Mouse (Mus musculus) limb, embryonic 14.5 days (tissue): ENCODE results near the gene Ranbp10. TPM values are rescaled to one million over a fixed set of nuclear protein-coding genes. Genes with fewer than 3 reads are reported as not detected.

Experiments used
- ATAC-seq: fragments of 200-750 bp; cut with Nextera tagmentation; 2 replicates; pipeline ENCODE4 v1.8.0; 2017; ENCODE audit warnings: low read depth, moderate number of reproducible peaks, moderate TSS enrichment; ENCODE audit not compliant: low FRiP score
- DNase-seq: peaks from one replicate; pipeline ENCODE4 v3.0.0-alpha.2; 2015; ENCODE audit warnings: low spot score
- H3K27ac ChIP-seq: fragments of 300-500 bp; sonication (generic); replicated peaks from 2 replicates; pipeline ENCODE4 v1.5.1; 2014; ENCODE audit warnings: low read depth, mild to moderate bottlenecking, low read length, moderate library complexity, mixed read lengths
- H3K27me3 ChIP-seq: fragments of 300-500 bp; sonication (generic); 2 replicates; pipeline ENCODE4 v1.6.1; 2014; ENCODE audit warnings: low read length, mixed read lengths; ENCODE audit not compliant: control insufficient read depth, insufficient read depth
- H3K36me3 ChIP-seq: fragments of 300-500 bp; sonication (generic); 2 replicates; pipeline ENCODE4 v1.6.1; 2014; ENCODE audit warnings: mild to moderate bottlenecking, low read length, moderate library complexity, mixed read lengths; ENCODE audit not compliant: control insufficient read depth, insufficient read depth
- H3K4me1 ChIP-seq: fragments of 300-500 bp; sonication (generic); 2 replicates; pipeline ENCODE4 v1.6.1; 2014; ENCODE audit warnings: antibody characterized with exemption, low read length, mixed read lengths; ENCODE audit not compliant: control insufficient read depth, insufficient read depth
- H3K4me2 ChIP-seq: fragments of 300-500 bp; sonication (generic); replicated peaks from 2 replicates; pipeline ENCODE4 v1.6.1; 2014; ENCODE audit warnings: low read depth, mild to moderate bottlenecking, low read length, moderate library complexity; ENCODE audit not compliant: severe bottlenecking
- H3K4me3 ChIP-seq: fragments of 300-500 bp; sonication (generic); replicated peaks from 2 replicates; pipeline ENCODE4 v1.5.1; 2014; ENCODE audit warnings: low read length
- H3K9ac ChIP-seq: fragments of 300-500 bp; sonication (generic); 2 replicates; pipeline ENCODE4 v1.6.1; 2014; ENCODE audit warnings: mild to moderate bottlenecking, low read depth, low read length, moderate library complexity; ENCODE audit not compliant: severe bottlenecking
- H3K9me3 ChIP-seq: fragments of 300-500 bp; sonication (generic); 2 replicates; pipeline ENCODE4 v1.6.1; 2016; ENCODE audit warnings: low read length; ENCODE audit not compliant: control insufficient read depth
- POLR2A ChIP-seq: fragments of 200-500 bp; IDR thresholded peaks from 2 replicates; pipeline ENCODE4 v1.8.0; 2012; ENCODE audit warnings: inconsistent platforms, mild to moderate bottlenecking, moderate library complexity, borderline replicate concordance; ENCODE audit not compliant: insufficient read depth, insufficient read length; ENCODE audit errors: extremely low read depth
- WGBS: fragments of 180-500 bp; shearing (Covaris S2); extraction: QIAGEN DNeasy Blood & Tissue Kit; methylation state at CpG from one replicate; pipeline ENCODE4 v1.1.7; 2014; 5-methylcytosine and 5-hydroxymethylcytosine counted together
- polyA plus RNA-seq, 2 experiments: library from polyadenylated mRNA; depleted of rRNA in 1 of 2; stranded (reverse) in 1 of 2; unstranded in 1 of 2; fragments of >200 nt; fragmentation: Nextera tagmentation in 1 of 2; extraction: Ambion mirVana in 1 of 2; gene quantifications; 2 replicates each; pipeline versions ENCODE4 v1.2.1 to v1.2.3; 2012 to 2014

Ranbp10 gene
- polyA plus RNA-seq, 2 experiments, result 12.2 to 31.3 TPM

DNA sequence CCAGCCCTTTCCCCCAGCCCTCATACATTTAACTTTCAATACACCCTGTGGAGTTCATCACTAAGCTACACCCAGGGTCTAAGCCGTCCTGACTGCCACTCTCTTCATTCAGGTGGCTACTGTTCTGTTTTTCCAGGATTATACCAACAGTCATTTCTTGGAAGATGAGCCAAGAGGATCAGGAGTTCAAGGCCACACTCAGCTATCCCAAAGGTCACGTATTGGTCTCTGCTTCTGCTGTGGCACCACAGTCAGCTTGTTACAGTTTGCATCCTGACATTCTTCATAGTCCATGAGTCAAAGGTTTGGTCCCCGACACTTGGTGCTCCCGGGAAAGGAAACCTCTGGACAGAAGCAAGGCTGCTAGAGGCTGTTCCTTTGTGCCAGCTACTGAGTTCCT lies 107.5 kb downstream of the Ranbp10 start:
- H3K9ac ChIP-seq, result no peak overlapping the region
- ATAC-seq, result no peak
- no peak overlapping the region for H3K4me2 ChIP-seq
- 90% methylated on average over 4 of the region's 4 CpGs for WGBS
- H3K36me3 ChIP-seq, result peaks cover 34% of the 10 kb centered on the region
- TF ChIP-seq POLR2A, result no peak
- no peaks in the 10 kb centered on the region for H3K27me3 ChIP-seq
- H3K9me3 ChIP-seq, result no peaks in the 10 kb centered on the region
- no peak overlapping the region for H3K27ac ChIP-seq
- H3K4me1 ChIP-seq, result no peaks in the 10 kb centered on the region
- no peak for DNase-seq
- H3K4me3 ChIP-seq, result no peak overlapping the region

Other genes with a start within 250 kb of the Ranbp10 start
- 25.0 and 34.3 TPM in 2 replicates for gene Ripor1, start 222.1 kb downstream of the Ranbp10 start, polyA plus RNA-seq (2012; rRNA removed)
- gene Ripor1, start 222.1 kb downstream of the Ranbp10 start, polyA plus RNA-seq (2014; fragmentation: Nextera tagmentation; extraction: Ambion mirVana), result 18.7 and 22.1 TPM in 2 replicates
- 39.1 and 48.1 TPM in 2 replicates for gene Ctcf, start 190.8 kb downstream of the Ranbp10 start, polyA plus RNA-seq (2012; rRNA removed)
- 97.8 and 107 TPM in 2 replicates for gene Ctcf, start 190.8 kb downstream of the Ranbp10 start, polyA plus RNA-seq (2014; fragmentation: Nextera tagmentation; extraction: Ambion mirVana)
- gene Agrp, start 190.0 kb downstream of the Ranbp10 start, polyA plus RNA-seq (2012; rRNA removed), result 1.0 and 1.7 TPM in 2 replicates
- 2.5 and 2.6 TPM in 2 replicates for gene Agrp, start 190.0 kb downstream of the Ranbp10 start, polyA plus RNA-seq (2014; fragmentation: Nextera tagmentation; extraction: Ambion mirVana)
- gene Carmil2, start 141.1 kb downstream of the Ranbp10 start, polyA plus RNA-seq (2012; rRNA removed), result 2.1 and 2.3 TPM in 2 replicates
- 0.63 and 0.66 TPM in 2 replicates for gene Carmil2, start 141.1 kb downstream of the Ranbp10 start, polyA plus RNA-seq (2014; fragmentation: Nextera tagmentation; extraction: Ambion mirVana)
- 52.8 and 68.4 TPM in 2 replicates for gene Acd, start 126.2 kb downstream of the Ranbp10 start, polyA plus RNA-seq (2012; rRNA removed)
- 62.0 and 72.1 TPM in 2 replicates for gene Acd, start 126.2 kb downstream of the Ranbp10 start, polyA plus RNA-seq (2014; fragmentation: Nextera tagmentation; extraction: Ambion mirVana)
- 17.9 and 28.4 TPM in 2 replicates for gene Pard6a, start 126.2 kb downstream of the Ranbp10 start, polyA plus RNA-seq (2012; rRNA removed)
- gene Pard6a, start 126.2 kb downstream of the Ranbp10 start, polyA plus RNA-seq (2014; fragmentation: Nextera tagmentation; extraction: Ambion mirVana), result 18.4 and 19.3 TPM in 2 replicates
- 0.18 TPM in 1 of 2 replicates, not detected in the other for gene 4933405L10Rik, start 119.7 kb downstream of the Ranbp10 start, polyA plus RNA-seq (2012; rRNA removed)
- 0.29 TPM in 1 of 2 replicates, not detected in the other for gene 4933405L10Rik, start 119.7 kb downstream of the Ranbp10 start, polyA plus RNA-seq (2014; fragmentation: Nextera tagmentation; extraction: Ambion mirVana)
- 43.3 and 45.4 TPM in 2 replicates for gene Enkd1, start 119.1 kb downstream of the Ranbp10 start, polyA plus RNA-seq (2012; rRNA removed)
- gene Enkd1, start 119.1 kb downstream of the Ranbp10 start, polyA plus RNA-seq (2014; fragmentation: Nextera tagmentation; extraction: Ambion mirVana), result 19.8 and 22.8 TPM in 2 replicates
- gene Gfod2, start 68.7 kb downstream of the Ranbp10 start, polyA plus RNA-seq (2012; rRNA removed), result 10.5 and 11.7 TPM in 2 replicates
- 13.6 and 17.7 TPM in 2 replicates for gene Gfod2, start 68.7 kb downstream of the Ranbp10 start, polyA plus RNA-seq (2014; fragmentation: Nextera tagmentation; extraction: Ambion mirVana)
- gene Tsnaxip1, start 381 bp upstream of the Ranbp10 start, polyA plus RNA-seq (2012; rRNA removed), result 0.06 and 0.19 TPM in 2 replicates
- gene Tsnaxip1, start 381 bp upstream of the Ranbp10 start, polyA plus RNA-seq (2014; fragmentation: Nextera tagmentation; extraction: Ambion mirVana), result 0.18 and 0.62 TPM in 2 replicates
- 92.2 and 98.0 TPM in 2 replicates for gene Cenpt, start 25.9 kb upstream of the Ranbp10 start, polyA plus RNA-seq (2012; rRNA removed)
- 41.5 and 45.7 TPM in 2 replicates for gene Cenpt, start 25.9 kb upstream of the Ranbp10 start, polyA plus RNA-seq (2014; fragmentation: Nextera tagmentation; extraction: Ambion mirVana)
- 70.7 and 83.1 TPM in 2 replicates for gene Thap11, start 27.8 kb upstream of the Ranbp10 start, polyA plus RNA-seq (2012; rRNA removed)
- 62.5 and 68.4 TPM in 2 replicates for gene Thap11, start 27.8 kb upstream of the Ranbp10 start, polyA plus RNA-seq (2014; fragmentation: Nextera tagmentation; extraction: Ambion mirVana)
- 239 and 249 TPM in 2 replicates for gene Nutf2, start 33.2 kb upstream of the Ranbp10 start, polyA plus RNA-seq (2012; rRNA removed)
- gene Nutf2, start 33.2 kb upstream of the Ranbp10 start, polyA plus RNA-seq (2014; fragmentation: Nextera tagmentation; extraction: Ambion mirVana), result 259 and 271 TPM in 2 replicates
- gene Edc4, start 53.5 kb upstream of the Ranbp10 start, polyA plus RNA-seq (2012; rRNA removed), result 91.8 and 127 TPM in 2 replicates
- 39.6 and 49.1 TPM in 2 replicates for gene Edc4, start 53.5 kb upstream of the Ranbp10 start, polyA plus RNA-seq (2014; fragmentation: Nextera tagmentation; extraction: Ambion mirVana)
- gene Nrn1l, start 66.2 kb upstream of the Ranbp10 start, polyA plus RNA-seq (2012; rRNA removed), result 2.2 TPM in 2 replicates
- 0.45 and 1.1 TPM in 2 replicates for gene Nrn1l, start 66.2 kb upstream of the Ranbp10 start, polyA plus RNA-seq (2014; fragmentation: Nextera tagmentation; extraction: Ambion mirVana)
- 57.2 and 82.7 TPM in 2 replicates for gene Pskh1, start 73.1 kb upstream of the Ranbp10 start, polyA plus RNA-seq (2012; rRNA removed)
- gene Pskh1, start 73.1 kb upstream of the Ranbp10 start, polyA plus RNA-seq (2014; fragmentation: Nextera tagmentation; extraction: Ambion mirVana), result 33.1 and 37.6 TPM in 2 replicates
- gene Ctrl, start 106.5 kb upstream of the Ranbp10 start, polyA plus RNA-seq (2012; rRNA removed), result 4.1 and 5.7 TPM in 2 replicates
- 0.88 and 1.7 TPM in 2 replicates for gene Ctrl, start 106.5 kb upstream of the Ranbp10 start, polyA plus RNA-seq (2014; fragmentation: Nextera tagmentation; extraction: Ambion mirVana)
- 31.8 and 45.8 TPM in 2 replicates for gene Psmb10, start 111.1 kb upstream of the Ranbp10 start, polyA plus RNA-seq (2012; rRNA removed)
- 37.8 and 38.8 TPM in 2 replicates for gene Psmb10, start 111.1 kb upstream of the Ranbp10 start, polyA plus RNA-seq (2014; fragmentation: Nextera tagmentation; extraction: Ambion mirVana)
- gene Lcat, start 116.0 kb upstream of the Ranbp10 start, polyA plus RNA-seq (2012; rRNA removed), result 15.9 and 18.5 TPM in 2 replicates
- 1.9 and 3.0 TPM in 2 replicates for gene Lcat, start 116.0 kb upstream of the Ranbp10 start, polyA plus RNA-seq (2014; fragmentation: Nextera tagmentation; extraction: Ambion mirVana)
- gene Slc12a4, start 138.7 kb upstream of the Ranbp10 start, polyA plus RNA-seq (2012; rRNA removed), result 116 and 135 TPM in 2 replicates
- gene Slc12a4, start 138.7 kb upstream of the Ranbp10 start, polyA plus RNA-seq (2014; fragmentation: Nextera tagmentation; extraction: Ambion mirVana), result 46.0 and 56.2 TPM in 2 replicates
- not detected in 2 replicates for gene Dpep3, start 152.1 kb upstream of the Ranbp10 start, polyA plus RNA-seq (2012; rRNA removed)
- 0.11 TPM in 1 of 2 replicates, not detected in the other for gene Dpep3, start 152.1 kb upstream of the Ranbp10 start, polyA plus RNA-seq (2014; fragmentation: Nextera tagmentation; extraction: Ambion mirVana)
- gene Dus2, start 164.0 kb upstream of the Ranbp10 start, polyA plus RNA-seq (2012; rRNA removed), result 24.4 and 25.6 TPM in 2 replicates
- gene Dus2, start 164.0 kb upstream of the Ranbp10 start, polyA plus RNA-seq (2014; fragmentation: Nextera tagmentation; extraction: Ambion mirVana), result 22.4 and 25.0 TPM in 2 replicates
- gene Dpep2nb, start 178.6 kb upstream of the Ranbp10 start, polyA plus RNA-seq (2012; rRNA removed), result 0.05 TPM in 1 of 2 replicates, not detected in the other
- gene Dpep2nb, start 178.6 kb upstream of the Ranbp10 start, polyA plus RNA-seq (2014; fragmentation: Nextera tagmentation; extraction: Ambion mirVana), result 0.17 TPM in 1 of 2 replicates, not detected in the other
- 12.9 and 14.9 TPM in 2 replicates for gene Ddx28, start 184.5 kb upstream of the Ranbp10 start, polyA plus RNA-seq (2012; rRNA removed)
- gene Ddx28, start 184.5 kb upstream of the Ranbp10 start, polyA plus RNA-seq (2014; fragmentation: Nextera tagmentation; extraction: Ambion mirVana), result 17.2 and 19.5 TPM in 2 replicates
- gene Nfatc3, start 231.5 kb upstream of the Ranbp10 start, polyA plus RNA-seq (2012; rRNA removed), result 27.2 and 31.6 TPM in 2 replicates
- gene Nfatc3, start 231.5 kb upstream of the Ranbp10 start, polyA plus RNA-seq (2014; fragmentation: Nextera tagmentation; extraction: Ambion mirVana), result 7.8 and 9.6 TPM in 2 replicates